Mouse (Mus musculus) spleen, postnatal 36 days (tissue): ENCODE measurements around the gene Tmeff2.

Experiments
- DNase-seq, 2 experiments: peaks; one replicate each; pipeline ENCODE4 v3.0.0; 2022; ENCODE audit warnings: low spot score in 2 of 2, mixed read lengths in 1 of 2

Gene Tmeff2

GRCm38 (mm10) chr1:50979358-50980081 lies 79.1 kb downstream of the Tmeff2 start:
- DNase-seq = no peak

- no peak for DNase-seq
Observed at GRCm38 (mm10) chr1:50980591-50980990, 80.1 kb downstream of the Tmeff2 start.

- no peak for DNase-seq
Observed at GRCm38 (mm10) chr1:50981151-50981828, 80.8 kb downstream of the Tmeff2 start.

GRCm38 (mm10) chr1:50990661-50991060 lies 90.2 kb downstream of the Tmeff2 start:
- no peak for DNase-seq

GRCm38 (mm10) chr1:50994505-50994904 lies 94.1 kb downstream of the Tmeff2 start:
- no peak for DNase-seq

- DNase-seq = no peak
Observed at GRCm38 (mm10) chr1:50999793-51000192, 99.3 kb downstream of the Tmeff2 start.

GRCm38 (mm10) chr1:51008344-51008743 lies 107.9 kb downstream of the Tmeff2 start:
- DNase-seq = no peak

- no peak for DNase-seq
Observed at GRCm38 (mm10) chr1:51040249-51040648, 139.8 kb downstream of the Tmeff2 start.

GRCm38 (mm10) chr1:51044810-51045209 lies 144.4 kb downstream of the Tmeff2 start:
- no peak for DNase-seq

GRCm38 (mm10) chr1:51064549-51064948 lies 164.1 kb downstream of the Tmeff2 start:
- no peak for DNase-seq

- DNase-seq = no peak
Observed at GRCm38 (mm10) chr1:51065652-51066051, 165.2 kb downstream of the Tmeff2 start.

GRCm38 (mm10) chr1:51068814-51069213 lies 168.4 kb downstream of the Tmeff2 start:
- DNase-seq = no peak

GRCm38 (mm10) chr1:51069288-51069687 lies 168.8 kb downstream of the Tmeff2 start:
- DNase-seq = no peak

GRCm38 (mm10) chr1:51074076-51074475 lies 173.6 kb downstream of the Tmeff2 start:
- no peak for DNase-seq

GRCm38 (mm10) chr1:51075785-51076771 lies 175.6 kb downstream of the Tmeff2 start:
- no peak for DNase-seq

GRCm38 (mm10) chr1:51088921-51089320 lies 188.5 kb downstream of the Tmeff2 start:
- DNase-seq = no peak

GRCm38 (mm10) chr1:51089803-51090202 lies 189.4 kb downstream of the Tmeff2 start:
- DNase-seq = no peak

- no peak for DNase-seq
Observed at GRCm38 (mm10) chr1:51090212-51090761, 189.8 kb downstream of the Tmeff2 start.

GRCm38 (mm10) chr1:51094713-51095112 lies 194.3 kb downstream of the Tmeff2 start:
- DNase-seq = no peak

GRCm38 (mm10) chr1:51096848-51097598 lies 196.6 kb downstream of the Tmeff2 start:
- no peak for DNase-seq

GRCm38 (mm10) chr1:51101034-51101590 lies 200.7 kb downstream of the Tmeff2 start:
- no peak for DNase-seq
